Mouse (Mus musculus): ENCODE results near the gene Slc25a1. TPM values are rescaled to one million over a fixed set of nuclear protein-coding genes. Genes with fewer than 3 reads are reported as not detected.

Slc25a1 gene
- polyA plus RNA-seq, 1 experiment = 62.5 TPM

GRCm38 (mm10) chr16:17938821-17939220 is 10.8 kb upstream of the Slc25a1 start:
- TF ChIP-seq CTCF (IDR thresholded peaks at IDR 0.05; ENCODE audit: extremely low read depth, insufficient read depth, low read length) (peak; percentile 59), POLR2A (IDR thresholded peaks at IDR 0.05; ENCODE audit: extremely low read depth, insufficient read depth, low read length) (no peak)
- Histone ChIP-seq H3K4me1 (ENCODE audit: control insufficient read depth, insufficient read depth, low read length) (no peaks in the 10 kb centered on the region), H3K4me3 (ENCODE audit: insufficient read depth, low read length) (no peak overlapping the region), H3K27ac (ENCODE audit: insufficient read depth, low read length) (no peak overlapping the region)

GRCm38 (mm10) chr16:17938187-17938586 is 10.2 kb upstream of the Slc25a1 start:
- no peak for TF ChIP-seq CTCF (IDR thresholded peaks at IDR 0.05; ENCODE audit: extremely low read depth, insufficient read depth, low read length)
- no peak for TF ChIP-seq POLR2A (IDR thresholded peaks at IDR 0.05; ENCODE audit: extremely low read depth, insufficient read depth, low read length)
- Histone ChIP-seq H3K4me1 (ENCODE audit: control insufficient read depth, insufficient read depth, low read length) (no peaks in the 10 kb centered on the region), H3K4me3 (ENCODE audit: insufficient read depth, low read length) (no peak overlapping the region), H3K27ac (ENCODE audit: insufficient read depth, low read length) (no peak overlapping the region)

- Histone ChIP-seq H3K27ac (ENCODE audit: insufficient read depth, low read length) (no peak overlapping the region), H3K4me1 (ENCODE audit: control insufficient read depth, insufficient read depth, low read length) (no peaks in the 10 kb centered on the region), H3K4me3 (ENCODE audit: insufficient read depth, low read length) (no peak overlapping the region)
- TF ChIP-seq CTCF (IDR thresholded peaks at IDR 0.05; ENCODE audit: extremely low read depth, insufficient read depth, low read length) (no peak), POLR2A (IDR thresholded peaks at IDR 0.05; ENCODE audit: extremely low read depth, insufficient read depth, low read length) (no peak)
Observed at GRCm38 (mm10) chr16:17936776-17937175, 8.8 kb upstream of the Slc25a1 start.

- Histone ChIP-seq H3K4me3 (ENCODE audit: insufficient read depth, low read length) (no peak overlapping the region), H3K4me1 (ENCODE audit: control insufficient read depth, insufficient read depth, low read length) (no peaks in the 10 kb centered on the region), H3K27ac (ENCODE audit: insufficient read depth, low read length) (no peak overlapping the region)
- TF ChIP-seq POLR2A (IDR thresholded peaks at IDR 0.05; ENCODE audit: extremely low read depth, insufficient read depth, low read length) = no peak
- TF ChIP-seq CTCF (IDR thresholded peaks at IDR 0.05; ENCODE audit: extremely low read depth, insufficient read depth, low read length) = no peak
Observed at GRCm38 (mm10) chr16:17934445-17934910, 6.5 kb upstream of the Slc25a1 start.

GRCm38 (mm10) chr16:17933594-17934444 is 5.8 kb upstream of the Slc25a1 start:
- no peak overlapping the region for H3K4me3 ChIP-seq (ENCODE audit: insufficient read depth, low read length)
- H3K4me1 ChIP-seq (ENCODE audit: control insufficient read depth, insufficient read depth, low read length) = no peaks in the 10 kb centered on the region

GRCm38 (mm10) chr16:17931906-17932460 is 4.0 kb upstream of the Slc25a1 start:
- no peak overlapping the region for H3K4me3 ChIP-seq (ENCODE audit: insufficient read depth, low read length)
- H3K27ac ChIP-seq (ENCODE audit: insufficient read depth, low read length) = no peak overlapping the region
- no peak for TF ChIP-seq POLR2A (IDR thresholded peaks at IDR 0.05; ENCODE audit: extremely low read depth, insufficient read depth, low read length)
- no peak for TF ChIP-seq CTCF (IDR thresholded peaks at IDR 0.05; ENCODE audit: extremely low read depth, insufficient read depth, low read length)
- peaks cover under 1% of the 10 kb centered on the region; the same call in 1 of the 2 replicates for H3K4me1 ChIP-seq (ENCODE audit: control insufficient read depth, insufficient read depth, low read length)

More at GRCm38 (mm10) chr16:17933594-17934444, 5.8 kb upstream of the Slc25a1 start:
- TF ChIP-seq POLR2A (IDR thresholded peaks at IDR 0.05; ENCODE audit: extremely low read depth, insufficient read depth, low read length) (no peak), CTCF (IDR thresholded peaks at IDR 0.05; ENCODE audit: extremely low read depth, insufficient read depth, low read length) (no peak)
- H3K27ac ChIP-seq (ENCODE audit: insufficient read depth, low read length) = no peak overlapping the region

GRCm38 (mm10) chr16:17929631-17930030 is 1.6 kb upstream of the Slc25a1 start:
- peaks cover 2% of the 10 kb centered on the region; the same call in 1 of the 2 replicates for H3K4me1 ChIP-seq (ENCODE audit: control insufficient read depth, insufficient read depth, low read length)
- TF ChIP-seq POLR2A (IDR thresholded peaks at IDR 0.05; ENCODE audit: extremely low read depth, insufficient read depth, low read length) (no peak), CTCF (IDR thresholded peaks at IDR 0.05; ENCODE audit: extremely low read depth, insufficient read depth, low read length) (no peak)
- no peak overlapping the region for H3K4me3 ChIP-seq (ENCODE audit: insufficient read depth, low read length)
- H3K27ac ChIP-seq (ENCODE audit: insufficient read depth, low read length) = no peak overlapping the region

GRCm38 (mm10) chr16:17929211-17929610 is 1.2 kb upstream of the Slc25a1 start:
- Histone ChIP-seq H3K27ac (ENCODE audit: insufficient read depth, low read length) (no peak overlapping the region), H3K4me1 (ENCODE audit: control insufficient read depth, insufficient read depth, low read length) (peaks cover 2% of the 10 kb centered on the region; the same call in 1 of the 2 replicates), H3K4me3 (ENCODE audit: insufficient read depth, low read length) (no peak overlapping the region)
- TF ChIP-seq CTCF (IDR thresholded peaks at IDR 0.05; ENCODE audit: extremely low read depth, insufficient read depth, low read length) = no peak
- no peak for TF ChIP-seq POLR2A (IDR thresholded peaks at IDR 0.05; ENCODE audit: extremely low read depth, insufficient read depth, low read length)

GRCm38 (mm10) chr16:17928627-17929104 is 647 bp upstream of the Slc25a1 start:
- Histone ChIP-seq H3K4me3 (ENCODE audit: insufficient read depth, low read length) (peak overlapping the region; percentile 99; the same call in 1 of the 2 replicates), H3K4me1 (ENCODE audit: control insufficient read depth, insufficient read depth, low read length) (peaks cover 2% of the 10 kb centered on the region; the same call in 1 of the 2 replicates), H3K27ac (ENCODE audit: insufficient read depth, low read length) (peak overlapping the region; percentile 78)
- TF ChIP-seq CTCF (IDR thresholded peaks at IDR 0.05; ENCODE audit: extremely low read depth, insufficient read depth, low read length) = peak; percentile 46
- no peak for TF ChIP-seq POLR2A (IDR thresholded peaks at IDR 0.05; ENCODE audit: extremely low read depth, insufficient read depth, low read length)
